Comparison of ENCODE assay signal across 8 mouse cellular contexts in genomic region chr3:102469713-102470448, GRCm38 (mm10). TPM values are rescaled to one million over a fixed set of nuclear protein-coding genes. Genes with fewer than 3 reads are reported as not detected.
DNase-seq lines count a peak whose midpoint lies in the region; ATAC-seq lines count a peak whose summit lies in the region.

Gene Ngf (plus strand): TSS chr3:102469919.

- peak; percentile 32 for DNase-seq in right cerebral cortex, postnatal 4 days
- DNase-seq in right cerebral cortex, postnatal 36 days (ENCODE audit: low spot score in 2 of 2) = no peak
- peak; percentile 41 for DNase-seq in hindbrain, embryonic 10.5 days (ENCODE audit: low spot score)
- DNase-seq in cerebellum, postnatal 36 days = no peak
- no peak for DNase-seq in spleen, adult 18-20 months

- 0 out of 2 replicates have a peak within 1 kb of the TSS, but pooled peaks have one; percentile 25 for H3K9ac ChIP-seq in forebrain, embryonic 12.5 days
- H3K9ac ChIP-seq in limb, embryonic 15.5 days = peak within 1 kb of the TSS; percentile 44
- H3K9ac ChIP-seq in stomach, embryonic 15.5 days = peak within 1 kb of the TSS; percentile 23; the same call in 1 of the 2 replicates

- H3K27ac ChIP-seq in forebrain, embryonic 12.5 days = no peak within 1 kb of the TSS
- H3K27ac ChIP-seq in hindbrain, embryonic 10.5 days = no peak within 1 kb of the TSS
- H3K27ac ChIP-seq in limb, embryonic 15.5 days = peak within 1 kb of the TSS; percentile 43; the same call in 1 of the 2 replicates
- H3K27ac ChIP-seq in stomach, embryonic 15.5 days = no peak within 1 kb of the TSS

- H3K4me3 ChIP-seq in forebrain, embryonic 12.5 days (replicated peaks) = peak within 1 kb of the TSS; percentile 38
- peak within 1 kb of the TSS; percentile 54 for H3K4me3 ChIP-seq in hindbrain, embryonic 10.5 days
- peak within 1 kb of the TSS; percentile 51 for H3K4me3 ChIP-seq in limb, embryonic 15.5 days
- H3K4me3 ChIP-seq in stomach, embryonic 15.5 days (replicated peaks) = peak within 1 kb of the TSS; percentile 45

- H3K4me2 ChIP-seq in forebrain, embryonic 12.5 days = peak within 1 kb of the TSS; percentile 62
- H3K4me2 ChIP-seq in limb, embryonic 15.5 days = peak within 1 kb of the TSS; percentile 59
- H3K4me2 ChIP-seq in stomach, embryonic 15.5 days = peak within 1 kb of the TSS; percentile 64

- peak; percentile 58; the same call in 1 of the 2 replicates for ATAC-seq in forebrain, embryonic 12.5 days (ENCODE audit: low FRiP score)
- peak; percentile 67; the same call in 1 of the 2 replicates for ATAC-seq in limb, embryonic 15.5 days (ENCODE audit: insufficient number of reproducible peaks, low FRiP score, low TSS enrichment, low read depth)
- ATAC-seq in stomach, embryonic 15.5 days (ENCODE audit: insufficient read depth, low FRiP score, low read depth) = peak; percentile 52; the same call in 1 of the 2 replicates

- H3K36me3 ChIP-seq in forebrain, embryonic 12.5 days (replicated peaks) = no peaks in the 10 kb centered on the region
- no peaks in the 10 kb centered on the region for H3K36me3 ChIP-seq in hindbrain, embryonic 10.5 days
- no peaks in the 10 kb centered on the region for H3K36me3 ChIP-seq in limb, embryonic 15.5 days
- no peaks in the 10 kb centered on the region for H3K36me3 ChIP-seq in stomach, embryonic 15.5 days

- peaks cover 49% of the 10 kb centered on the region for H3K27me3 ChIP-seq in forebrain, embryonic 12.5 days
- peaks cover 61% of the 10 kb centered on the region for H3K27me3 ChIP-seq in hindbrain, embryonic 10.5 days (ENCODE audit: insufficient read depth, poor library complexity, severe bottlenecking)
- peaks cover 30% of the 10 kb centered on the region for H3K27me3 ChIP-seq in limb, embryonic 15.5 days
- peaks cover 25% of the 10 kb centered on the region for H3K27me3 ChIP-seq in stomach, embryonic 15.5 days (replicated peaks)

- 1% methylated on average over 43 of the region's 43 CpGs for WGBS in forebrain, embryonic 12.5 days
- under 1% methylated on average over 43 of the region's 43 CpGs for WGBS in hindbrain, embryonic 10.5 days
- WGBS in limb, embryonic 15.5 days = under 1% methylated on average over 43 of the region's 43 CpGs
- WGBS in stomach, embryonic 15.5 days = under 1% methylated on average over 42 of the region's 43 CpGs

- H3K4me1 ChIP-seq in forebrain, embryonic 12.5 days = peaks cover 8% of the 10 kb centered on the region
- peaks cover 18% of the 10 kb centered on the region for H3K4me1 ChIP-seq in hindbrain, embryonic 10.5 days (replicated peaks)
- H3K4me1 ChIP-seq in limb, embryonic 15.5 days = peaks cover 38% of the 10 kb centered on the region
- H3K4me1 ChIP-seq in stomach, embryonic 15.5 days = peaks cover 6% of the 10 kb centered on the region; the same call in 1 of the 2 replicates

- no peaks in the 10 kb centered on the region for H3K9me3 ChIP-seq in forebrain, embryonic 12.5 days
- no peaks in the 10 kb centered on the region for H3K9me3 ChIP-seq in hindbrain, embryonic 10.5 days
- no peaks in the 10 kb centered on the region for H3K9me3 ChIP-seq in limb, embryonic 15.5 days
- no peaks in the 10 kb centered on the region for H3K9me3 ChIP-seq in stomach, embryonic 15.5 days

RNA-seq across cellular contexts. Expression of gene Ngf, which starts in this region (rescaled TPM):
- 0.36 and 0.37 TPM in 2 replicates for polyA plus RNA-seq in forebrain, embryonic 12.5 days (2016; fragmentation: Nextera tagmentation; extraction: Ambion mirVana)
- polyA plus RNA-seq in hindbrain, embryonic 10.5 days (2016; fragmentation: Nextera tagmentation; extraction: Ambion mirVana) = 0.67 and 0.72 TPM in 2 replicates
- 11.1 and 11.7 TPM in 2 replicates for polyA plus RNA-seq in limb, embryonic 15.5 days (2015; fragmentation: Nextera tagmentation; extraction: Ambion mirVana)
- 4.4 and 4.8 TPM in 2 replicates for polyA plus RNA-seq in stomach, embryonic 15.5 days (2015; fragmentation: Nextera tagmentation; extraction: Ambion mirVana)

Comparison
In these comparisons a context has a peak if more than half of its experiments do, and no peak if none do; other contexts are left out.
1. Peak in ATAC-seq, H3K4me3 ChIP-seq, H3K9ac ChIP-seq and H3K4me2 ChIP-seq in forebrain, embryonic 12.5 days; RNA of the gene not detected or under 1 TPM.
2. Peak in DNase-seq and H3K4me3 ChIP-seq in hindbrain, embryonic 10.5 days; RNA of the gene not detected or under 1 TPM.